Mouse (Mus musculus): ENCODE measurements around the gene Hist1h2bb.

DNA sequence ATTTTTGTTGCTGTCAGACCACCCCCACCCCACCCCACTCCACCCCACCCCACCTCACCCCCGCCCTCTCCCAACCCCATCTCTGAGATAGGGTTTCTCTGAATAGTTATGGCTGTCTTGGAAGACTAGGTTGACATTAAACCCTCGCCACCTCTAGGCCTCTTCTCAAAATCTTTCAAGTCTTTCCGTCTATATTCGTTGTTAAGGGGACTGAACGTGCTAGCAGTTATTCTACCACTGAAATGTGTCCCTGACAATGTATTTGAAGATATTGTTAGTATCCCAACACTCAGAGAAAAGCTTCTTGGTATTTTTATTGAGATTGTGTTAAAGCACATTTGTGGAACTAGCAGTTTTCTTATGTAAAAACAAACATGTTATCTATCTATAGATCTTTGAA lies 5.6 kb upstream of the Hist1h2bb start:
- TF ChIP-seq POLR2A (IDR thresholded peaks at IDR 0.05; ENCODE audit: control insufficient read depth in 1 of 2, insufficient read depth in 1 of 2, low read depth in 1 of 2, low read length in 2 of 2, poor library complexity in 1 of 2) (no peak), CTCF (IDR thresholded peaks at IDR 0.05 in 2 of 3, conservative IDR thresholded peaks at IDR 0.05 in 1 of 3; ENCODE audit: control insufficient read depth in 1 of 3, insufficient read depth in 1 of 3, low read depth in 2 of 3, low read length in 3 of 3, poor library complexity in 1 of 3, severe bottlenecking in 1 of 3) (no peak), EP300 (IDR thresholded peaks at IDR 0.05; ENCODE audit: low read depth in 1 of 2, low read length in 2 of 2) (no peak), GATA1 (IDR thresholded peaks at IDR 0.05; ENCODE audit: low read depth, low read length) (no peak), MYC (IDR thresholded peaks at IDR 0.05; ENCODE audit: low read depth, low read length) (no peak), TCF12 (IDR thresholded peaks at IDR 0.05; ENCODE audit: low read depth, low read length) (no peak), GABPA (IDR thresholded peaks at IDR 0.05; ENCODE audit: low read depth, low read length) (no peak), CHD2 (IDR thresholded peaks at IDR 0.05; ENCODE audit: low read length) (no peak), MAX (IDR thresholded peaks at IDR 0.05; ENCODE audit: low read length) (no peak), SIN3A (IDR thresholded peaks at IDR 0.05; ENCODE audit: low read length) (no peak), ZNF384 (IDR thresholded peaks at IDR 0.05; ENCODE audit: low read depth, low read length) (no peak), USF1 (IDR thresholded peaks at IDR 0.05; ENCODE audit: low read depth, low read length) (no peak)

All from MEL (cell line).